Mouse (Mus musculus) liver, adult 2 months (tissue): Measurements from ENCODE around the gene Robo1.

Experiments
- CTCF ChIP-seq: fragments of 200-500 bp; IDR thresholded peaks from 2 replicates; pipeline ENCODE4 v1.5.1; 2011; ENCODE audit warnings: low read depth, low read length, control low read depth
- POLR2A ChIP-seq: fragments of 200-500 bp; IDR thresholded peaks from 2 replicates; pipeline ENCODE4 v1.6.1; 2011; ENCODE audit warnings: low read length, control low read depth; ENCODE audit not compliant: insufficient read depth; ENCODE audit errors: extremely low read depth

DNA sequence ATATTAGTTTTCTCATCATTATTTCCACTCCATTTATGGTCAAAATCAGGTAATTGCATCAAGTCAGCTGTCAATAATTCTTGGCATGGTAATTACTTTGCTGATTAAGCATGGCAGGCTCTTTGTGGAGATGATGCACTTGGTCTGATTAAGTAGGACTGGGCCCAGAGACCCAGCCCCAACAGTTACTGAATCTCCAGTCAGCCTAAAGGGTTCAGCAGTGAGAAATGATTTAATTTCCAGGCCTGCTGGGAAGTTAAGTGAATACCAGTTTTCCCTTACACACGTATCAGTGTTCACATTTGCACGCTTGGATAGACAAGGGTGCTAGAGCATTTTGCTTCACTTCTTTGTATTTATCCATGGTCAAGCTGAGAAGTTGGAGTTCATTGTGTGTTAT is 526.2 kb downstream of the Robo1 start:
- TF ChIP-seq POLR2A (no peak), CTCF (no peak)
